Mouse (Mus musculus) liver, postnatal 0 days (tissue): ENCODE data around the gene Lamtor1. TPM values are rescaled to one million over a fixed set of nuclear protein-coding genes. Genes with fewer than 3 reads are reported as not detected.

Experiments
- ATAC-seq: fragments of 200-750 bp; cut with Nextera tagmentation; 2 replicates; pipeline ENCODE4 v1.8.0; 2017; ENCODE audit warnings: mild to moderate bottlenecking, moderate library complexity
- DNase-seq: peaks from one replicate; pipeline ENCODE4 v3.0.0-alpha.2; 2016
- H3K27ac ChIP-seq: fragments of 300-500 bp; sonication (generic); 2 replicates; pipeline ENCODE4 v1.5.1; 2014; ENCODE audit warnings: antibody characterized with exemption, moderate library complexity, mild to moderate bottlenecking, low read depth
- H3K27me3 ChIP-seq: fragments of 300-500 bp; sonication (generic); 2 replicates; pipeline ENCODE4 v1.6.1; 2014; ENCODE audit warnings: low read length, control low read depth, mixed read lengths; ENCODE audit not compliant: insufficient read depth
- H3K36me3 ChIP-seq: fragments of 300-500 bp; sonication (generic); replicated peaks from 2 replicates; pipeline ENCODE4 v1.6.1; 2014; ENCODE audit warnings: mild to moderate bottlenecking, control low read depth, low read length, moderate library complexity, mixed read lengths; ENCODE audit not compliant: insufficient read depth
- H3K4me1 ChIP-seq: fragments of 300-500 bp; sonication (generic); 2 replicates; pipeline ENCODE4 v1.6.1; 2014; ENCODE audit warnings: antibody characterized with exemption, mild to moderate bottlenecking, control low read depth; ENCODE audit not compliant: insufficient read depth
- H3K4me2 ChIP-seq: fragments of 300-500 bp; sonication (generic); 2 replicates; pipeline ENCODE4 v1.6.1; 2014; ENCODE audit warnings: low read depth, mild to moderate bottlenecking, low read length, moderate library complexity, mixed read lengths
- H3K4me3 ChIP-seq: fragments of 300-500 bp; sonication (generic); 2 replicates; pipeline ENCODE4 v1.5.1; 2014; ENCODE audit warnings: low read depth, low read length
- H3K9ac ChIP-seq: fragments of 300-500 bp; sonication (generic); replicated peaks from 2 replicates; pipeline ENCODE4 v1.6.1; 2014; ENCODE audit warnings: mild to moderate bottlenecking, moderate library complexity
- H3K9me3 ChIP-seq: fragments of 300-500 bp; sonication (generic); 2 replicates; pipeline ENCODE4 v1.6.1; 2016; ENCODE audit warnings: mild to moderate bottlenecking, control low read depth, low read length, mixed read lengths
- CTCF ChIP-seq: sonication (generic); IDR thresholded peaks from 2 replicates; pipeline ENCODE4 v1.5.1; 2016; ENCODE audit warnings: antibody characterized with exemption, low read depth
- EP300 ChIP-seq: IDR thresholded peaks from 2 replicates; pipeline ENCODE4 v1.6.1; 2016; ENCODE audit warnings: antibody characterized with exemption, low read depth, mild to moderate bottlenecking
- WGBS: fragments of 180-500 bp; shearing (Covaris S2); extraction: QIAGEN DNeasy Blood & Tissue Kit; methylation state at CpG from one replicate; pipeline ENCODE4 v1.1.7; 2014; ENCODE audit not compliant: insufficient replicate concordance; 5-methylcytosine and 5-hydroxymethylcytosine counted together
- microRNA-seq: library from miRNA; unstranded; fragments of <30 nt; microRNA quantifications from one replicate; pipeline ENCODE4, GENCODE M21; 2016
- polyA plus RNA-seq: library from polyadenylated mRNA; unstranded; fragments of >200 nt; fragmentation: Nextera tagmentation; extraction: Ambion mirVana; gene quantifications from 2 replicates; pipeline ENCODE4 v1.2.1, GENCODE M21; 2015

Gene Lamtor1
- polyA plus RNA-seq, 1 experiment from 2014 or later = 62.2 TPM

- H3K9ac ChIP-seq = peak overlapping the region; percentile 84
- H3K36me3 ChIP-seq = no peaks in the 10 kb centered on the region
- peaks cover 27% of the 10 kb centered on the region for H3K4me1 ChIP-seq
- H3K4me3 ChIP-seq = peak overlapping the region; percentile 83
- WGBS = 46% methylated on average over 2 of the region's 2 CpGs
- ATAC-seq (no peak), DNase-seq (no peak)
- TF ChIP-seq EP300 = no peak
- no peak for TF ChIP-seq CTCF
- H3K27me3 ChIP-seq = no peaks in the 10 kb centered on the region
- H3K4me2 ChIP-seq = peak overlapping the region; percentile 99
- peak overlapping the region; percentile 99 for H3K27ac ChIP-seq
- H3K9me3 ChIP-seq = no peaks in the 10 kb centered on the region
These were observed 66.0 kb downstream of the Lamtor1 start for GRCm38 (mm10) chr7:101971721-101972120.

GRCm38 (mm10) chr7:101973730-101974129, 68.0 kb downstream of the Lamtor1 start:
- Histone ChIP-seq H3K9ac (no peak overlapping the region), H3K27me3 (no peaks in the 10 kb centered on the region), H3K36me3 (0 out of 2 replicates have a peak, but pooled peaks cover 3% of the 10 kb centered on the region), H3K4me3 (no peak overlapping the region), H3K27ac (no peak overlapping the region), H3K4me2 (no peak overlapping the region), H3K4me1 (peaks cover 25% of the 10 kb centered on the region), H3K9me3 (no peaks in the 10 kb centered on the region)
- WGBS = 76% methylated on average over 3 of the region's 3 CpGs
- TF ChIP-seq CTCF (no peak), EP300 (no peak)
- ATAC-seq (no peak), DNase-seq (no peak)

GRCm38 (mm10) chr7:101974505-101974904, 68.8 kb downstream of the Lamtor1 start:
- DNase-seq (no peak), ATAC-seq (no peak)
- TF ChIP-seq CTCF = no peak
- TF ChIP-seq EP300 = no peak
- Histone ChIP-seq H3K4me2 (no peak overlapping the region), H3K27me3 (no peaks in the 10 kb centered on the region), H3K9ac (no peak overlapping the region), H3K27ac (no peak overlapping the region), H3K4me1 (peaks cover 19% of the 10 kb centered on the region), H3K36me3 (peaks cover 5% of the 10 kb centered on the region; the same call in 1 of the 2 replicates), H3K9me3 (no peaks in the 10 kb centered on the region), H3K4me3 (no peak overlapping the region)
- WGBS = 50% methylated on average over 2 of the region's 2 CpGs

Small RNA genes within 50 kb of the gene (microRNA-seq; reads per million reads assigned to microRNA genes)
- gene Gm22655 = not detected

Other genes with a start within 250 kb of the Lamtor1 start
- 15.1 and 16.3 TPM in 2 replicates for gene Clpb, start 242.3 kb upstream of the Lamtor1 start, polyA plus RNA-seq
- gene Phox2a, start 87.6 kb upstream of the Lamtor1 start, polyA plus RNA-seq = not detected in 2 replicates
- 5.0 TPM in 2 replicates for gene Inppl1, start 67.7 kb upstream of the Lamtor1 start, polyA plus RNA-seq
- gene Folr2, start 48.7 kb upstream of the Lamtor1 start, polyA plus RNA-seq = 8.2 and 9.0 TPM in 2 replicates
- gene Anapc15, start 42.2 kb upstream of the Lamtor1 start, polyA plus RNA-seq = 23.8 and 28.5 TPM in 2 replicates
- gene Folr1, start 35.1 kb upstream of the Lamtor1 start, polyA plus RNA-seq = 0.63 and 0.92 TPM in 2 replicates
- 0.09 and 0.12 TPM in 2 replicates for gene Tomt, start 455 bp downstream of the Lamtor1 start, polyA plus RNA-seq
- gene Lrrc51, start 28.0 kb downstream of the Lamtor1 start, polyA plus RNA-seq = 2.5 and 3.1 TPM in 2 replicates
- gene Numa1, start 28.2 kb downstream of the Lamtor1 start, polyA plus RNA-seq = 14.1 and 17.2 TPM in 2 replicates
- 37.7 and 40.6 TPM in 2 replicates for gene Il18bp, start 112.8 kb downstream of the Lamtor1 start, polyA plus RNA-seq
- 8.1 and 10.0 TPM in 2 replicates for gene Rnf121, start 159.6 kb downstream of the Lamtor1 start, polyA plus RNA-seq
- 4.5 and 5.8 TPM in 2 replicates for gene Xndc1, start 159.6 kb downstream of the Lamtor1 start, polyA plus RNA-seq
- gene Xntrpc, start 159.8 kb downstream of the Lamtor1 start, polyA plus RNA-seq = 0.15 and 0.20 TPM in 2 replicates
- not detected in 2 replicates for gene Trpc2, start 177.2 kb downstream of the Lamtor1 start, polyA plus RNA-seq
- gene Art1, start 195.8 kb downstream of the Lamtor1 start, polyA plus RNA-seq = 0.22 and 4.0 TPM in 2 replicates
- gene Art5, start 203.6 kb downstream of the Lamtor1 start, polyA plus RNA-seq = 0.13 and 0.30 TPM in 2 replicates
- gene Chrna10, start 210.9 kb downstream of the Lamtor1 start, polyA plus RNA-seq = not detected in 2 replicates